Mouse (Mus musculus): Measurements from ENCODE around the gene Rgs6. TPM values are rescaled to one million over a fixed set of nuclear protein-coding genes. Genes with fewer than 3 reads are reported as not detected.

Gene Rgs6
- total RNA-seq, 2 experiments from 2014 or later, result not detected

- ATAC-seq (replicated peaks; ENCODE audit: poor library complexity), result peak; percentile 76
Observed at GRCm38 (mm10) chr12:83072951-83073878, 485.1 kb downstream of the Rgs6 start.

- ATAC-seq (replicated peaks; ENCODE audit: poor library complexity), result no peak
Observed at GRCm38 (mm10) chr12:83073879-83074368, 485.8 kb downstream of the Rgs6 start.

GRCm38 (mm10) chr12:83076179-83076578, 488.1 kb downstream of the Rgs6 start:
- no peak for ATAC-seq (replicated peaks; ENCODE audit: poor library complexity)

GRCm38 (mm10) chr12:83077486-83077885, 489.4 kb downstream of the Rgs6 start:
- no peak for ATAC-seq (replicated peaks; ENCODE audit: poor library complexity)

- no peak for ATAC-seq (replicated peaks; ENCODE audit: poor library complexity)
Observed at GRCm38 (mm10) chr12:83083427-83083826, 495.3 kb downstream of the Rgs6 start.

GRCm38 (mm10) chr12:83084614-83085013, 496.5 kb downstream of the Rgs6 start:
- ATAC-seq (replicated peaks; ENCODE audit: poor library complexity), result no peak

GRCm38 (mm10) chr12:83087010-83087409, 498.9 kb downstream of the Rgs6 start:
- no peak for ATAC-seq (replicated peaks; ENCODE audit: poor library complexity)

GRCm38 (mm10) chr12:83087555-83087954, 499.5 kb downstream of the Rgs6 start:
- no peak for ATAC-seq (replicated peaks; ENCODE audit: poor library complexity)

GRCm38 (mm10) chr12:83092001-83092400, 503.9 kb downstream of the Rgs6 start:
- ATAC-seq (replicated peaks; ENCODE audit: poor library complexity), result peak; percentile 52

- no peak for ATAC-seq (replicated peaks; ENCODE audit: poor library complexity)
Observed at GRCm38 (mm10) chr12:83097787-83098186, 509.7 kb downstream of the Rgs6 start.

GRCm38 (mm10) chr12:83098646-83099371, 510.7 kb downstream of the Rgs6 start:
- ATAC-seq (replicated peaks; ENCODE audit: poor library complexity), result peak; percentile 51

GRCm38 (mm10) chr12:83099920-83100319, 511.8 kb downstream of the Rgs6 start:
- ATAC-seq (replicated peaks; ENCODE audit: poor library complexity), result no peak

GRCm38 (mm10) chr12:83100413-83100812, 512.3 kb downstream of the Rgs6 start:
- no peak for ATAC-seq (replicated peaks; ENCODE audit: poor library complexity)

GRCm38 (mm10) chr12:83100848-83101247, 512.8 kb downstream of the Rgs6 start:
- ATAC-seq (replicated peaks; ENCODE audit: poor library complexity), result peak; percentile 37; the same call in 1 of the 2 replicates

GRCm38 (mm10) chr12:83105514-83106119, 517.5 kb downstream of the Rgs6 start:
- ATAC-seq (replicated peaks; ENCODE audit: poor library complexity), result no peak

- ATAC-seq (replicated peaks; ENCODE audit: poor library complexity), result peak; percentile 64
Observed at GRCm38 (mm10) chr12:83106120-83106517, 518.0 kb downstream of the Rgs6 start.

- no peak for ATAC-seq (replicated peaks; ENCODE audit: poor library complexity)
Observed at GRCm38 (mm10) chr12:83109486-83109885, 521.4 kb downstream of the Rgs6 start.

GRCm38 (mm10) chr12:83109891-83110630, 522.0 kb downstream of the Rgs6 start:
- ATAC-seq (replicated peaks; ENCODE audit: poor library complexity), result no peak

GRCm38 (mm10) chr12:83110711-83111110, 522.6 kb downstream of the Rgs6 start:
- ATAC-seq (replicated peaks; ENCODE audit: poor library complexity), result no peak

GRCm38 (mm10) chr12:83112283-83112682, 524.2 kb downstream of the Rgs6 start:
- peak; percentile 61 for ATAC-seq (replicated peaks; ENCODE audit: poor library complexity)

All from megakaryocyte progenitor cell, adult 5-6 weeks (primary cell).